Mouse (Mus musculus): ENCODE measurements around the gene Ctcfl.

- peak; percentile 98 for TF ChIP-seq CTCF (IDR thresholded peaks at IDR 0.05; ENCODE audit: low read depth)
- TF ChIP-seq EP300 (IDR thresholded peaks at IDR 0.05; ENCODE audit: low read depth) = no peak
Observed at GRCm38 (mm10) chr2:173089437-173089836, 29.9 kb downstream of the Ctcfl start.

Data from liver, postnatal 0 days (tissue).